Mouse (Mus musculus) ES-Bruce4 (cell line): Measurements from ENCODE around the gene Tnrc6a. TPM values are rescaled to one million over a fixed set of nuclear protein-coding genes. Genes with fewer than 3 reads are reported as not detected.

ENCODE experiments used
- H3K27ac ChIP-seq: 2 replicates; pipeline ENCODE4 v1.5.1; 2012; ENCODE audit warnings: low read length, inconsistent platforms; ENCODE audit not compliant: insufficient read depth
- H3K27me3 ChIP-seq: 2 replicates; pipeline ENCODE4 v1.6.1; 2012; ENCODE audit warnings: mild to moderate bottlenecking, low read length, inconsistent platforms; ENCODE audit not compliant: control insufficient read depth, poor library complexity, insufficient read depth, severe bottlenecking
- H3K36me3 ChIP-seq: 2 replicates; pipeline ENCODE4 v1.6.1; 2012; ENCODE audit warnings: inconsistent platforms, mild to moderate bottlenecking, low read length, moderate library complexity; ENCODE audit not compliant: control insufficient read depth, poor library complexity, insufficient read depth, severe bottlenecking
- H3K4me1 ChIP-seq: one replicate; pipeline ENCODE4 v1.8.1; 2011; ENCODE audit warnings: low read length; ENCODE audit not compliant: control insufficient read depth, insufficient read depth
- H3K4me3 ChIP-seq: 2 replicates; pipeline ENCODE4 v1.5.1; 2011; ENCODE audit warnings: low read depth, mild to moderate bottlenecking, low read length
- H3K9ac ChIP-seq: 2 replicates; pipeline ENCODE4 v1.6.1; 2012; ENCODE audit warnings: low read depth, mild to moderate bottlenecking, inconsistent platforms; ENCODE audit not compliant: poor library complexity, severe bottlenecking
- H3K9me3 ChIP-seq: replicated peaks from 2 replicates; pipeline ENCODE4 v1.6.1; 2012; ENCODE audit warnings: mild to moderate bottlenecking, low read length, inconsistent platforms; ENCODE audit not compliant: control insufficient read depth, poor library complexity, insufficient read depth, severe bottlenecking
- CTCF ChIP-seq: IDR thresholded peaks from one replicate; pipeline ENCODE4 v1.8.1; 2011; ENCODE audit warnings: low read depth, low read length
- EP300 ChIP-seq: IDR thresholded peaks from 2 replicates; pipeline ENCODE4 v1.6.1; 2011; ENCODE audit warnings: low read depth, low read length; ENCODE audit not compliant: insufficient read depth
- POLR2A ChIP-seq: IDR thresholded peaks from one replicate; pipeline ENCODE4 v1.8.1; 2011; ENCODE audit warnings: low read length; ENCODE audit not compliant: insufficient read depth
- polyA plus RNA-seq: library from polyadenylated mRNA; stranded (reverse); fragments of >200 nt; gene quantifications from 2 replicates; pipeline ENCODE4 v1.2.4, GENCODE M21; 2011; ENCODE audit warnings: low read depth; ENCODE audit not compliant: missing spikeins, insufficient read depth, insufficient read length

The Tnrc6a gene
- polyA plus RNA-seq, 1 experiment: 119 TPM

DNA sequence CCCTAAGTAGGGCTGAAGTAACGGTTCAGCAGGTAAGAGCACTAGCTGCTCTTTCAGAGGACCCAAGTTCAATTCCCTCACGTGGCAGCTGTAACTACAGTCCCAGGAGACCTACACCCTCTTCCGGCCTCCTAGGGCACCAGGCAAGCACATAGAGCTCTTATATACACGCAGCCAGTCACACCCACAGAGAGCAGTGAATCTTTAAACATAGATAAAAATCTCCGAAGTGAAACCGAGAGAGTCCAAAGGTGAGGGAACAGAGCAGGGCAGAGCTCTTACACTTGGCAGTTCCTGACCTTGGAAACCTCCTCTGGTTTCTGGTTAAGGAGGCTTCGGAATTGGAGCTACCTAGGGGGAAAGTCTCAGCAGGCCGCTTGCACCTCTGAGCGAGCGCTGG lies 75.0 kb downstream of the Tnrc6a start:
- no peak overlapping the region for H3K4me3 ChIP-seq
- H3K27me3 ChIP-seq: no peaks in the 10 kb centered on the region
- no peaks in the 10 kb centered on the region for H3K4me1 ChIP-seq
- H3K9ac ChIP-seq: no peak overlapping the region
- H3K36me3 ChIP-seq: no peaks in the 10 kb centered on the region; the same call in 1 of the 2 replicates
- no peak overlapping the region for H3K27ac ChIP-seq
- TF ChIP-seq EP300 (no peak), POLR2A (no peak), CTCF (no peak)
- H3K9me3 ChIP-seq: no peaks in the 10 kb centered on the region

DNA sequence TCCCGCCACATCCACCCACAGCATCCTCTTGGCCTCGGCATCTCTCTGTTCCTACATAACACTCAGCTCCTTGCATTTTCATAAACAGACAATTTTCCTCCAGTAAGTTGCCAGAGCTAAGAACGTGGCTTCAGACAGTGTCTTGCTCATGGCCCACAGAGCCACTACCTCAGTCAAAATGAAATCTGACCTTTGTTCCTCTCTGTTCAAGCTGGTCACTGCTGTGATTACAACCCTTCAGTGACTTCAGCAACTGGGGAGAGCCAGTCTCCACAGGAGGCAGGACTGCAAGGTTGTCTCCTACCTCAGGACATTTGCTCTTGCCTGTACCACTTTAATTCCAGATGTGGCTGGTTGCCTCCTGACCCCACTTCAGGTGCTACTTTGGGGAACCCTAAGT lies 75.5 kb downstream of the Tnrc6a start:
- Histone ChIP-seq H3K27me3 (no peaks in the 10 kb centered on the region), H3K4me1 (no peaks in the 10 kb centered on the region), H3K9ac (no peak overlapping the region), H3K9me3 (no peaks in the 10 kb centered on the region), H3K27ac (no peak overlapping the region), H3K36me3 (no peaks in the 10 kb centered on the region; the same call in 1 of the 2 replicates), H3K4me3 (no peak overlapping the region)
- no peak for TF ChIP-seq CTCF
- TF ChIP-seq POLR2A: no peak
- no peak for TF ChIP-seq EP300

DNA sequence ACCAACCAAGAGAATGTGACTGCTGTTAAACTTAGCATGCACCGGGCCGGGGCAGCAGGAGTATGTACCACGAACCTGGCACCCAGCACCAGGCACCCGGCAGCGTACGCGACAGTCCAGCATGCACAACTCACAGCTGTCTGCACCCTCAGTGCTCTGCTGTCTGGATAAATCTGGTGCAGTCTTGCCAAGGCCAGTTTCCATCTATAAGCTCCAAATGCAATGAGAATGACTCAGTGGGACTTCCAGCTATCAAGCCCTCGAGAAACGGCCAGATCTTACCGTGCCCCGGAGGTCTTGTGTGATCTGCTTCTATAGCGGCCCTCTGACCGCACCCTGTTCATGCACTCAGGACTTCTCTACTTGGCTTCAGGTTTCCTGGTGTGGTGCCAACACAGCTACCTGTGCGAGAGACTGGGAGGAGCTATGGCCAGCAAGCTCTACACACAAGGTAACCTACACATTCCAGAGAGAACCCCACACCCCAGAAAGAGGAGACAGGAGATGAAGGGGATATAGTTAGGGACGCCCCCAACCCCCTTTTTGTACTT lies 76.0 kb downstream of the Tnrc6a start:
- no peaks in the 10 kb centered on the region for H3K4me1 ChIP-seq
- H3K27me3 ChIP-seq: no peaks in the 10 kb centered on the region
- no peak overlapping the region for H3K9ac ChIP-seq
- no peaks in the 10 kb centered on the region for H3K36me3 ChIP-seq
- no peak overlapping the region for H3K27ac ChIP-seq
- H3K9me3 ChIP-seq: no peaks in the 10 kb centered on the region
- no peak overlapping the region for H3K4me3 ChIP-seq
- TF ChIP-seq EP300 (no peak), POLR2A (no peak), CTCF (no peak)

DNA sequence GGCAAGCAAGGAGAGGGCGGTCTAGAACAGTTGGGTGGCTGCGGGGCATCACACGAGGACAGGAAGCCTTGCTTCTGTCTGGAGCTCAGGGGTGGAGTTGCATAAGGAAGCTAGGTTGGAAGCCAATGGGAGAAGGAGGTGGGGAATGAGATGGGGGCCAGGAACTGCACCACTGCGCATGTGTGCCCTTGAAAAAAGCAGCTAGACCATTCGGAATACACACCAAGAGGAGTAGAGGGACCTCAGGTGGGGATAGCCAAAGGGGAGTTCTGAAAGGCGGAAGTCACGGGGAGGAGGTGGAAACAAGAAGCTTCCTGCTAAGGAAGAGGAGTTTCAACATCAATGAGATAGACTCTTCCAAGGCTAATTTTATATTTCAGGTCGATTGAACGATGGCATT lies 77.0 kb downstream of the Tnrc6a start:
- H3K27me3 ChIP-seq: no peaks in the 10 kb centered on the region
- no peak overlapping the region for H3K9ac ChIP-seq
- no peaks in the 10 kb centered on the region for H3K4me1 ChIP-seq
- TF ChIP-seq EP300: no peak
- TF ChIP-seq CTCF: no peak
- TF ChIP-seq POLR2A: no peak
- H3K27ac ChIP-seq: no peak overlapping the region
- H3K36me3 ChIP-seq: no peaks in the 10 kb centered on the region
- no peaks in the 10 kb centered on the region for H3K9me3 ChIP-seq
- no peak overlapping the region for H3K4me3 ChIP-seq

DNA sequence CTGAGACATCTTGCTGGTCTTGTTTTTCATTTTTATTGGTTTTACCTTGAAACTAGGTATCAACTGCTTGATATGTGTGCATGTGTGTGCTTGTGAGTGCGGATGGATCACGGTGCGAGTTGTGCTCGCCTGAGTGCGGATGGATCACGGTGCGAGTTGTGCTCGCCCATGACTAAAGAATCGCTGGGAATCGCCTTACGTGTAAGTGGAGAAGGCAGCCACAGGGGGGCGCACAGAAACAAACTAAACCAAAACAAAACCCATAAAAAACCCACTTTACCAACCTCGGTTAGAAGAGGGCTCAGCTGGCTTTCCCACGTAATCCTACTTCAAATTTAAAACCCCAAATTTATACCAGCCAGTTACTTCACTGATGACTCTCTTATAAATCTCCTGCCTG lies 81.6 kb downstream of the Tnrc6a start:
- H3K4me1 ChIP-seq: no peaks in the 10 kb centered on the region
- H3K27me3 ChIP-seq: no peaks in the 10 kb centered on the region
- H3K9ac ChIP-seq: no peak overlapping the region
- H3K4me3 ChIP-seq: no peak overlapping the region
- TF ChIP-seq EP300: 0 out of 2 replicates have a peak, but pooled peaks have one; percentile 5
- no peak for TF ChIP-seq POLR2A
- TF ChIP-seq CTCF: peak; percentile 62
- H3K36me3 ChIP-seq: no peaks in the 10 kb centered on the region
- H3K27ac ChIP-seq: no peak overlapping the region
- H3K9me3 ChIP-seq: no peaks in the 10 kb centered on the region

DNA sequence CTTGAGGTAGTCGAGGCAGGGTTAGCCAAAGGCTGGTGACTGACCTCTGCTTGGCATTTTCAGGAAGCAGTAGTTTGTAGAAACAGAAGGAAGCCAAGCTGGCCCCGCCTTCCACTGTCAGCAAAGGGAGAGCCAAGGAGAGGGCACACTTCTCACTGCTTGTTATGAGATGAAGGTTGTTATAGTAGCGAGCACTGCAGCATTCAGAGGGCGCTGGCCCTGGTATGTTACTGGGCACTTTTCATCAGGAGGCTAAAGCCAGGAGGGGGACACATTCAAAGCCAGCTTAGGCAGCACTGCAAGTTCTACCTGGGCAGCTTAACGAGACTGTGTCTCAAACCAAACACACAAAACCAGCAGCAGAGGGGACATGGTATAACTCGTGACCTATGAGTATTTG lies 83.9 kb downstream of the Tnrc6a start:
- Histone ChIP-seq H3K4me1 (no peaks in the 10 kb centered on the region), H3K36me3 (no peaks in the 10 kb centered on the region), H3K27ac (no peak overlapping the region), H3K4me3 (no peak overlapping the region), H3K27me3 (no peaks in the 10 kb centered on the region), H3K9me3 (no peaks in the 10 kb centered on the region), H3K9ac (no peak overlapping the region)
- TF ChIP-seq EP300 (no peak), CTCF (no peak), POLR2A (no peak)
